Mouse (Mus musculus) embryo, embryonic 11 days (tissue): ENCODE data around the gene Afg3l1.
"Not testable (repeated sequence)": the region's sequence is repeated elsewhere in the genome, so short reads cannot be mapped to it uniquely, and the experiment has no call there.

Experiments
- DNase-seq: peaks from one replicate; pipeline ENCODE4 v3.0.0-alpha.2; 2015

The Afg3l1 gene

DNA sequence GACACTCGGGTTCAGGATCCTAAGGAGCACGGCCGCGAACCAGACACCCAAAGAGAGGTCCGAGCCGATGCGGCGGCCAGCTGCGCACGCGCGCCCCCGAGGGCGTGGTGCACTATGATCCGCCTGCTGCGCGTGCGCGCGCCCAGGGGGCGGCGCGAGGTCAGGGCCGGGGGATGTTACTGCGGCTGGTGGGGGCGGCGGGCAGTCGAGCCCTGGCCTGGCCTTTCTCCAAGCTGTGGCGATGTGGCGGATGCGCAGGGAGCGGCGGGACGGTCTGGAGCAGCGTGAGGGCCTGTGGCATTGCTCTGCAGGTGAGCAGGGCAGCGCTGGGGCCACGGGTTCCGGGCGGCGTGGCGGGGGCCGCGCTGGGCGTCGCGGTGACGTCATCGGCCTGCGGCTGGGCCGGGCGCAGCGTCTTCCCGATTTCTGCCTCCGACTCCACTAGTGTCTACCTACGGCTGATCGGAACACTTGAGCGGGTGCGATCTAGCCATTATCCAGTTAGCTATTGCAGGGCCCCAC lies at the start of gene Afg3l1:
Afg3l1 (plus strand) TSS at position 167 of the 522 bp plus-strand sequence.
- peak; percentile 96 for DNase-seq

DNA sequence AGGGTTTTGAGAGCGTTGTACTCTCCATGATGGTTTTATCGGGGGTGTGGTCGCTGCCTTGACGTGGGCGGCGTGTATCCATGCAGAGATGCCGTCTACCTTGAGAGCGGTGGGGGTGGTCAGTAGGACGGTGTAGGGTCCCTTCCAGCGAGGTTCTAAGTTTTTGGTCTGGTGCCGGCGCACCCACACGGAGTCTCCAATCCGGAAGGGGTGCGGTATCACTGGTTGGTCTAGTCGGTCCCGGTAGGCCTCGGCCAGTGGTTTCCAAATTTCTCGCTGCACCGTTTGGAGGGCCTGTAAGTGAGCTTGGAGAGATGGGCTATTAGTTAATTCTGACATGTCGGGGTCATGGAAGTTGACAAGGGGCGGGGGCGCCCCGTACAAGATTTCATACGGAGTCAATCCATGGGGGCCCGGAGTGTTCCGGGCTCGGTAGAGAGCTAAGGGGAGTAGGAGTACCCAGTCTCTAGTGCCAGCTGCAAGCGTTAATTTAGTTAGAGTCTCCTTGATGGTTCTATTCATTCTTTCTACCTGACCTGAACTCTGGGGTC lies 49.3 kb upstream of the Afg3l1 start:
- DNase-seq: no peak

DNA sequence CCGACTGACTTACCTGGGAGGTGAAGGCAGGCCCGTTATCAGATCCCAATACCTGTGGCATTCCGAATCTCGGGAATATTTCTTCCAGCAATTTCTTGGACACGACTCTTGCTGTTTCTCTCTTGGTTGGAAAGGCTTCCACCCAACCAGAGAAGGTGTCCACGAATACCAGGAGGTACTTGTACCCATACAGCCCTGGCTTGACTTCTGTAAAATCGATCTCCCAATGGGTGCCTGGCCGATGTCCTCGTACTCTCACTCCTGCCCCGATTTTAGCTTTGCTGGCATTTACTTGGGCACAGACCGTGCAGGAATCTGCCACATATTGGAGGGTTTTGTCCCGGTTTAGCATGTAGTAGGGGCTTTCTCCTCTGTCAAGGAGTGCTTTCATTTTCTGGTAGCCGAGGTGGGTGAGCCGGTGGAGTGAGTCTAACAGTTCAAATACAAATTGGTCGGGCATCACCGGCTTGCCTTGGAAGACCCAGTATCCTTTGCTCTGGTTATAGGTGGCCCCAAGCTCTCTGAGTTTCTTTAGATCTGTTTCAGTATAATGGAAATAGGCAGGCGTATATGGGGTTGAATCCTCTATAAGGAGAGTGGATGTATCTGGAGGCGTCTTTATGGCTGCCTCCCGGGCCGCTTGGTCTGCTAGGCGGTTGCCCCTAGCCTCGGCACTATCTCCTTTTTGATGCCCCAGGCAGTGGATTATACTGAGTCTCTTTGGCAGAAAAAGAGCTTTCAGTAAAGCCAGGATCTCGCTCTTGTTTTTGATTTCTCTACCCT lies 48.6 kb upstream of the Afg3l1 start:
- no peak for DNase-seq

DNA sequence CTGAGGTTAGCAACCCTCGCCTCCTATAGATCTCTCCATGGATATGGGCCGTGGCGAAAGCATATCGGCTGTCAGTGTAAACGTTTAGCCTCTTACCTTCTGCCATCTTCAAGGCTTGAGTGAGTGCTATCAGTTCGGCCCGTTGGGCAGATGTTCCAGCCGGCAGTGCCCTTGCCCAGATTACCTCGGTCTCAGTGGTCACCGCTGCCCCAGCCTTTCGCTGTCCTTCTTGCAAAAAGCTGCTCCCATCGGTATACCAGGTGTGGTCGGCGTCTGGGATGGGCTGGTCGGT lies 48.0 kb upstream of the Afg3l1 start:
- DNase-seq: not testable (repeated sequence)

DNA sequence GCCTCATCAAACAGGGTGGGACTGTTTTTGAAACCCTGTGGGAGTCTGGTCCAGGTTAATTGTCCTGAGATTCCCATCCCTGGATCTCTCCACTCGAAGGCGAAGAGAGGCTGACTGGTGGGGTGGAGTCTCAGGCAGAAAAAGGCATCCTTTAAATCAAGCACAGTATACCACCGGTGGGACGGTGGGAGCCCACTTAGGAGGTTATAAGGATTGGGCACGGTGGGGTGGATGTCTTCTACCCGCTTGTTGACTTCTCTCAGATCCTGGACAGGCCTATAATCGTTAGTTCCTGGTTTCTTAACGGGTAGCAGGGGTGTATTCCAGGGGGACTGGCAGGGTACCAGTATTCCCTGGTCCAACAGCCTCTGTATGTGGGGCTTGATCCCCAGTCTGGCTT lies 46.8 kb upstream of the Afg3l1 start:
- DNase-seq: not testable (repeated sequence)

DNA sequence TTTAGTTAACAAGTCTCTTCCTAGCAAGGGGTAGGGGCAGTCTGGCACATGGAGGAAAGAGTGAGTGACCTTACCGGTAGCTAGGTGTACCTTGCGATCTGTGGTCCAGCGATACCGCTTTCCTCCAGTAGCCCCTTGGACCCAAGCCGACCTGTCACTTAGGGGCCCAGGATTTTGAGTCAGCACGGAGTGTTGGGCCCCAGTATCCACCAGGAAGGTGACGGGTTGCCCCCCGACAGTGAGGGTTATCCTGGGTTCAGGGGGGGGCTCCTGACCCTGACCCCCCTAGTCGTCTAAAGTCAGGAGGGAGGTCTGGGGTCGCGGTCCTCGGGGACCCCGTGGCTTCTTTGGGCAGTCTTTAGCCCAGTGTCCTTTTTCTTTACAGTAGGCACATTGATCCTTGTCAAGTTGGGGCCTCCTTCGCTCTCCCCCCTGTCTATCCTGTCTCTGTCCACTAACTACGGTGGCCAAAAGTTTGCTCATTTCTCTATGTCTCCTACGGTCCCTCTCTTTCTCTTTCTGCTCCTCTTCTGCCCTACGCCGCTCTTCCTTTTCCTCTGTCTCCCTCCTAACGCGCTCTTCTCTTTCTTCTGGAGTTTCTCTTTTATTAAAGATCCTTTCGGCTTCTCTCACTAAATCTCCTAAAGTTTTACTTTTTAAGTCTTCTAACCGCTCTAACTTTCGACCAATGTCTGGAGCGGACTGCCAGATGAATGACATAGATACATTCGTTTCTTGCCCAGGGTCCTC lies 45.9 kb upstream of the Afg3l1 start:
- DNase-seq: no peak

- DNase-seq: no peak
Measured at GRCm38 (mm10) chr8:123432381-123432780, 45.3 kb upstream of the Afg3l1 start.

- DNase-seq: not testable (repeated sequence)
Measured at GRCm38 (mm10) chr8:123433241-123433974, 44.3 kb upstream of the Afg3l1 start.

DNA sequence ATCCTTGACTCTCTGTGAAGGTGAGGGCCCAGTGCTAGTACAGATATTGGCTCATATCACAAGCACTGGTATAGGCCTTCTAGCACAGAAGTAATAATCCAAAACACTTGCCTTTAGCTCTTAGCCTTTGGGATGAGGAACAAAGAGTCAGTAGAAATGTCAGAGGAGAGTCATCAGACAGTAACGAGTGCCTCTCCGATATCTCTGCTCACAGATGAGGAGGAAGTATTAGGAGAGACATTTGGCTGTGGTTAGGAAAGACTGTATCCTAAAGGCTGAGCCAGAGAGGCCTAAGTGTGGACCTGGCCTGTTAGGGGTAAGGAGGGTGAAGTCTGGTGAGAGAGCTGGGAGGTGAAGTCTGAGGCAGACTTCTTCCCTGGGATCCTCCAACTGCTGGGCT lies 35.9 kb upstream of the Afg3l1 start:
- DNase-seq: no peak

DNA sequence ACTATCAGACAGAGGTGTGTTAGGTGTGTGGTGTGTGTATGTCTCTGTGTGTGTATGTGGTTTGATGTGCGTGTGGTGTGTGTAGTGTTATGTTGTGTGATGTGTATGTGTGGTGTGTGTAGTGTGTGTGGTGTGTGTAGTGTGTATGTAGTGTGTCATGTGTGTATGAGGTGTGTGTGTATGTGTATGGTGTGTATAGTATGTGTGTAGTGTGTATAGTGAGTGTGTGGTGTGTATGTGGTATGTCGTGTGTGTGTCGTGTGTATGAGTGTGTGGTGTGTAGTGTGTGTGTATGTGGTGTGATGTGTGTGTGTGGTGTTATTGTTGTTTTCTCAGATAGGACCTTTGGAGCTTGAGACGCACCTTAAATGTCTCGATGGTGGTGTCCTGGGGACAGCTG lies 35.4 kb upstream of the Afg3l1 start:
- no peak for DNase-seq

DNA sequence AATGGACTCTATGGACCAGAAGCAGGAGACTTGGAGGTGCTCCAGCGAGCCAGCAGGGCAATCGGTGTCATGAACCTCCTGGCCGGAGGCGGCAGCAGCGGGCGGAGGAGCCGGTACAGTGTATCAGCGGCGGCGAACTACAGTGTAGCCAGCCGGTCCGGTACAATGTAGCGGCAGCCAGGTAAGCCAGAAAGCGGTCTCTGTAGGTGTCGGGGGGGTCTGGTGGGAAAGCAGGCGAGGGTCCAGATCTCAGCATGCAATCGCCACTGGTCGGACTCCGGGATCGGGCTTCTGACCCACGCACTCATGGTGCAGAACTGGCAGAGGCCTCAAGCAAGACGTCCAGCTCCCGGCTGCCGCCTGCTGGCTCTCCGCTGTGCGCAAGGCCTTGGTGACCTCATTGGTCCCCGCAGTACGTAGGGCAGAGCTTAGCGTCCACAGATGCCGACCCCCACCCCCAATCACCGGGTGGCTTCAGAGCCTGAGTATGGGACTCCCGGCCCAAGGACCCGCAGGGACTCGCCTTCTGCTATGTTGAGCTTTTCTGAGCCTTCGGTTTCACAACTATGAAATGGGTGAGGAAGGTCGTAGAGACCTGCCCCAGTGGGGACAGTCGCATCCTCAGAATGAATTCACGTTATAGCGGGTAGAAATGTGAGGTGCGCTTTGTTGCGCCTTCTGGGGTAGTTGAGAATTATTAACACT lies 34.7 kb upstream of the Afg3l1 start:
- peak; percentile 94 for DNase-seq

DNA sequence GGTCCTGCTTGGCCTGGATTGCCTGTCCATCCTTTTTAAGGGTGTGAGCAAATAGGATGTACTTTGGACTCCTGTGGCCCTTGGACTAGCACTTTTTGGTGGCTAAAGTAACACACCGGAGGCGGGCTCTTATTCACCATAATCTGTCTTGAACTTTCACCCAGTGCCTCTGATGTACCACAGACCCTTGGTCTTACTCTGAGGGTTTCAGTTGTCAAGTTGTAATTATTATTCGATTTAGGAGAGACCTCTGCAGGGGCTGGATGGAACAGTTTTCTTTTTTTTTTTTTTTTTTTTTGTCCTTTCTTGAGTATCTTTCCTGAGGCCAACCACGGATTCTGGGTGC lies 34.2 kb upstream of the Afg3l1 start:
- DNase-seq: peak; percentile 24

DNA sequence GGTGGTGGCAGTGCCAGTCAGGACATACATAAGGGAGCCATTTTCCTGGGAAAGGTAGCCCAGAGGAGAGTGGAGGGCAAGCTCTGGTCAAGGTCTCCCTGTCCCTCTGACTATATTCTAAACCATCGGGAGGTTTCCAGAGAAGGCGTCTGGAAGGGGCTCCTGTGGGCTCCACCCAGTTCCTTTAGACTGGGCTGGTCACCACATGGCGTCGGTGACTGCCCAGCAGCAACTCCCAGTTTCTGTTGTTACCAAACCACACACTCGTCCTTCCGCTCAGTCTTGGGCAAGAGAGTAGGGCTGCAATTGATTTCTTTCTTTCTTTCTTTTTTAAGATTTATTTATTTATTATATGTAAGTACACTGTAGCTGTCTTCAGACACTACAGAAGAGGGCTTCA lies 33.6 kb upstream of the Afg3l1 start:
- DNase-seq: no peak

GRCm38 (mm10) chr8:123445981-123446380 lies 31.7 kb upstream of the Afg3l1 start:
- no peak for DNase-seq

DNA sequence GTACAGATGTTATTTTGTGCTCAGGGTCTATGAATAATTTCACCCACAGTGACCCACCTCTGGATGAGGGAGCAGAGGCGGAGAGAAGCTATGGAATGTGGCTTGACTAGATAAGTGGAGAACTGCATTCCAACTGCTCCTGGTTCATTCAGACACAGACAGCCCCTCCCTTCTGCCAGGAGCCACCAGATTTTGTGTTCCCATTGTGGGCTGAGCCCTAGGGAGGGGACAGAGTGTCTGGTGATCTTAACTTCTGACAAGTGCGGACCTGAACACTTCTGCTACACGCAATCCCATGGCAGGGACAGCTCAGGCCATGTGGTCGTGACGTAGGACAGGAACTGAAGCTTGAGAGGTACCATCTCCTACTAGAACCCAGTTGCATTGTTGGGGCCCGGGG lies 30.9 kb upstream of the Afg3l1 start:
- no peak for DNase-seq

DNA sequence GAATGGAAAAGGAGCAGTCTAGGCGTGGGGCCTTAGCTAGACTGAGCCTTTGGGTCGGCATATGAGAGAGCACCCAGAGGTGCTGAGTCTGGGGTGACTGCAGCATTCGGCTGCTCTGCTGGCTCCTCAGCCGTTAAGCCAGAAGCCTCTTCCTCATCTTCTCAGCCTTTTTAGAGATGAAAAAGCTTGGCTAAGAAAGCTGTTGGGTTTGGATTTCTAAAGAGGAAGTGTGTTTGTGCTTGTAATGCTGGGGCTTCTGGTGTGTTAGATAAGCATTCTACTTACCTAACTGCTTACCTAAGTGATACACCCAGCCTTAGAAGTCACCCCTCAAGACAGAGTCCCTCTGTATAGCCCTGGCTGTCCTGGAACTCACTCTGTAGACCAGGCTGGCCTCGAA lies 26.9 kb upstream of the Afg3l1 start:
- no peak for DNase-seq

DNA sequence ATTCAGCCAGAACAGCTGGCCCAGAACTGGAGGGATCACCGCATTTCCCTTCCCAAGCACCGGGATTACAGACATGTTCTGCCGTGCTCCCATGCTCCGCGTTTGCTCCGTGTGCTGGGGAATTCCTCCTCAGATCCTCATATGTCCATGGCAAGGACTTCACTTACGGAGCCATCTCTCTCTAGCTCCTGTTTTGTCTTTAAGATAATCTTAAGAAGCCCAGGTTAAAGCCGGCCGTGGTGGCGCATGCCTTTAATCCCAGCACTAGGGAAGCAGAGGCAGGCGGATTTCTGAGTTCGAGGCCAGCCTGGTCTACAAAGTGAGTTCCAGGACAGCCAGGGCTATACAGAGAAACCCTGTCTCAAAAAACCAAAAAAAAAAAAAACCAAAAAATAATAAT lies 26.0 kb upstream of the Afg3l1 start:
- not testable (repeated sequence) for DNase-seq

GRCm38 (mm10) chr8:123452149-123452548 lies 25.6 kb upstream of the Afg3l1 start:
- DNase-seq: no peak

DNA sequence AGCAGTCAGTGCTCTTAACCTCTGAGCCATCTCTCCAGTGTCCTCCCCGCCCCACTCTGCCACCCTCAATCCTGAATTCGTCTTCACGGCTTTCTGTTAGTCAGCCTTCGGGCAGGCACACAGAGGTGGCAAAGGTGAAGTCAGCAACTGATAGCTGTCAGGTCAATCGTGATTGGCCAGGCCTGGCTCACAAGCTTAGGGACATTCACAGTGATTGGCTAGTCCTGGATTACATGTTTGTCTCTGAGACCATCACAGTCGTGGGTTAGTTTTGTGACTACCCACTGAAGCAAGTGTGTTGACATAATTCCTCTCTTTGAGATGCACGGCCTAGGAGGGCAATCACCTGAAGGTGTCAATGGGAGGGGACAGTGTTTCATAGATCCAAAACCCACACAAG lies 24.4 kb upstream of the Afg3l1 start:
- no peak for DNase-seq

DNA sequence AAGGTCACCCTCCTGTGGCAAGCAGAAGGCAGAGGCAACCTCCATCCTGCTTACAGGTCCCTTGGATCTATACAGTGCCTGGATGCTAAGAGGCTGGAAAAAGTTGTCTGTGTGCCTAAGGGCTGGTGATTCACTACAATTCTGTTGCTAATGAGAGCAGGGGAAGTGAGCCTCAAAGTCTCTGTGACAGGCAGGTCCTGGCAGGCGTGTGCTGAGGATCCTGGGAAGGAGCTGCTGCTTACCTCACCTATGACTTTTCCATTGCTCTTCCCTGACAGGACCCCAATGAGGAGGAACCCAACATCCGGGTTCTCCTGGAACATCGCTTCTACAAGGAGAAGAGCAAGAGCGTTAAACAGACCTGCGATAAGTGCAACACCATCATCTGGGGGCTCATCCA lies 23.8 kb upstream of the Afg3l1 start:
- DNase-seq: no peak

GRCm38 (mm10) chr8:123454559-123454958 lies 23.1 kb upstream of the Afg3l1 start:
- no peak for DNase-seq

- DNase-seq: no peak
Measured at GRCm38 (mm10) chr8:123463651-123464050, 14.1 kb upstream of the Afg3l1 start.

DNA sequence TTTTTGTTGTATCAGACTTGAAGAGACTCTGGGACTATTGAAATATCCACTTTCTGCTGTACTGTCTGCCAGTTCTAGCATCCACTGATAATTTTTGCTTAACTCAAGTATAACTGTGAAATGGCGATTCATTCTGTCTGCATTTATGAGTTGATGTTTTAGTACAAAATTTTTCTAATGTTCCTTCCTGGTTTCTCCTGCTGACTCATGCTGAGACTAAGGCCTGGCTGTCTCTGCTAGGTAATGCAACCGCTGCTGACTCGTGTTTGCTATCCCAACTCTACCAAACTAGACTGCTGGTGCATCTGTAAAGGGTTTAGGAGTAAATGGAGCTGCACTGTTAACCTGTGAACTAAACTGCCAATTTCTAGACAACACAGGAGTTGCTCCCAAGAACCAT lies 10.2 kb upstream of the Afg3l1 start:
- DNase-seq: no peak
